Mouse (Mus musculus): ENCODE data around the gene Mipep. TPM values are rescaled to one million over a fixed set of nuclear protein-coding genes. Genes with fewer than 3 reads are reported as not detected.

The Mipep gene
- total RNA-seq, 2 experiments from 2014 or later = 25.4 to 25.8 TPM

- intact Hi-C loops (cut with DNase I) = no loop called here
Measured at GRCm38 (mm10) chr14:60796600-60797322, 12.4 kb downstream of the Mipep start.

GRCm38 (mm10) chr14:60797596-60797995 lies 13.2 kb downstream of the Mipep start:
- intact Hi-C loops (cut with DNase I) = no loop called here
- DNase-seq (ENCODE audit: low spot score in 2 of 2) = no peak

More at GRCm38 (mm10) chr14:60796600-60797322, 12.4 kb downstream of the Mipep start:
- no peak for DNase-seq (ENCODE audit: low spot score in 2 of 2)

- DNase-seq (ENCODE audit: low spot score in 2 of 2) = no peak
- intact Hi-C loops (cut with DNase I) = loop anchor here (1.0 to 2.0 kb wide), 2 partner anchors 314 to 496 kb away; no protein-coding TSS in a partner anchor
Measured at GRCm38 (mm10) chr14:60798721-60799120, 14.3 kb downstream of the Mipep start.

- no peak for DNase-seq (ENCODE audit: low spot score in 2 of 2)
- intact Hi-C loops (cut with DNase I) = loop anchor here (1.0 to 2.0 kb wide), 3 partner anchors 285 to 495 kb away; no protein-coding TSS in a partner anchor
Measured at GRCm38 (mm10) chr14:60799762-60800728, 15.7 kb downstream of the Mipep start.

- intact Hi-C loops (cut with DNase I) = no loop called here
- no peak for DNase-seq (ENCODE audit: low spot score in 2 of 2)
Measured at GRCm38 (mm10) chr14:60802026-60802425, 17.7 kb downstream of the Mipep start.

- DNase-seq (ENCODE audit: low spot score in 2 of 2) = no peak
- intact Hi-C loops (cut with DNase I) = no loop called here
Measured at GRCm38 (mm10) chr14:60804978-60805377, 20.6 kb downstream of the Mipep start.

GRCm38 (mm10) chr14:60805871-60806270 lies 21.5 kb downstream of the Mipep start:
- DNase-seq (ENCODE audit: low spot score in 2 of 2) = no peak
- intact Hi-C loops (cut with DNase I) = no loop called here

GRCm38 (mm10) chr14:60806891-60807344 lies 22.5 kb downstream of the Mipep start:
- peak; percentile 16 to 22 for DNase-seq (ENCODE audit: low spot score in 2 of 2)
- intact Hi-C loops (cut with DNase I) = no loop called here

GRCm38 (mm10) chr14:60809881-60810280 lies 25.5 kb downstream of the Mipep start:
- no peak for DNase-seq (ENCODE audit: low spot score in 2 of 2)
- intact Hi-C loops (cut with DNase I) = no loop called here

GRCm38 (mm10) chr14:60811547-60811946 lies 27.2 kb downstream of the Mipep start:
- DNase-seq (ENCODE audit: low spot score in 2 of 2) = no peak
- intact Hi-C loops (cut with DNase I) = no loop called here

GRCm38 (mm10) chr14:60815098-60815497 lies 30.7 kb downstream of the Mipep start:
- DNase-seq (ENCODE audit: low spot score in 2 of 2) = no peak
- intact Hi-C loops (cut with DNase I) = no loop called here

- intact Hi-C loops (cut with DNase I) = no loop called here
- no peak for DNase-seq (ENCODE audit: low spot score in 2 of 2)
Measured at GRCm38 (mm10) chr14:60818045-60818444, 33.7 kb downstream of the Mipep start.

- intact Hi-C loops (cut with DNase I) = no loop called here
- no peak for DNase-seq (ENCODE audit: low spot score in 2 of 2)
Measured at GRCm38 (mm10) chr14:60830096-60830495, 45.7 kb downstream of the Mipep start.

- DNase-seq (ENCODE audit: low spot score in 2 of 2) = no peak
- intact Hi-C loops (cut with DNase I) = no loop called here
Measured at GRCm38 (mm10) chr14:60836709-60837108, 52.3 kb downstream of the Mipep start.

GRCm38 (mm10) chr14:60839654-60840053 lies 55.3 kb downstream of the Mipep start:
- intact Hi-C loops (cut with DNase I) = no loop called here
- DNase-seq (ENCODE audit: low spot score in 2 of 2) = no peak

- DNase-seq (ENCODE audit: low spot score in 2 of 2) = peak; percentile 15
- intact Hi-C loops (cut with DNase I) = no loop called here
Measured at GRCm38 (mm10) chr14:60841977-60842659, 57.7 kb downstream of the Mipep start.

- intact Hi-C loops (cut with DNase I) = no loop called here
- DNase-seq (ENCODE audit: low spot score in 2 of 2) = no peak
Measured at GRCm38 (mm10) chr14:60843596-60843995, 59.2 kb downstream of the Mipep start.

- intact Hi-C loops (cut with DNase I) = no loop called here
- no peak for DNase-seq (ENCODE audit: low spot score in 2 of 2)
Measured at GRCm38 (mm10) chr14:60845261-60846045, 61.1 kb downstream of the Mipep start.

GRCm38 (mm10) chr14:60846174-60846573 lies 61.8 kb downstream of the Mipep start:
- intact Hi-C loops (cut with DNase I) = no loop called here
- DNase-seq (ENCODE audit: low spot score in 2 of 2) = no peak

All from left cerebral cortex, postnatal 36 days (tissue).